Mouse (Mus musculus) large intestine, adult 2 months (tissue): Measurements from ENCODE around the gene Ccdc39. TPM values are rescaled to one million over a fixed set of nuclear protein-coding genes. Genes with fewer than 3 reads are reported as not detected.

Experiments
- DNase-seq: peaks from one replicate; pipeline ENCODE4 v3.0.0-alpha.2; 2012; ENCODE audit warnings: low read depth, low spot score
- WGBS: fragments of 180-500 bp; shearing (Covaris S2); methylation state at CpG from one replicate; pipeline ENCODE4 v1.1.7; 2018; 5-methylcytosine and 5-hydroxymethylcytosine counted together
- polyA plus RNA-seq: library from polyadenylated mRNA; depleted of rRNA; stranded (reverse); fragments of >200 nt; gene quantifications from 2 replicates; pipeline ENCODE4 v1.2.3, GENCODE M21; 2012; rRNA removed

Gene Ccdc39
- polyA plus RNA-seq: 0.17 and 0.49 TPM in 2 replicates

GRCm38 (mm10) chr3:33843801-33844632 is at the start of gene Ccdc39:
Ccdc39 (minus strand) TSS chr3:33844310.
- 6% methylated on average over 26 of the region's 26 CpGs for WGBS
- peak; percentile 25 for DNase-seq

DNA sequence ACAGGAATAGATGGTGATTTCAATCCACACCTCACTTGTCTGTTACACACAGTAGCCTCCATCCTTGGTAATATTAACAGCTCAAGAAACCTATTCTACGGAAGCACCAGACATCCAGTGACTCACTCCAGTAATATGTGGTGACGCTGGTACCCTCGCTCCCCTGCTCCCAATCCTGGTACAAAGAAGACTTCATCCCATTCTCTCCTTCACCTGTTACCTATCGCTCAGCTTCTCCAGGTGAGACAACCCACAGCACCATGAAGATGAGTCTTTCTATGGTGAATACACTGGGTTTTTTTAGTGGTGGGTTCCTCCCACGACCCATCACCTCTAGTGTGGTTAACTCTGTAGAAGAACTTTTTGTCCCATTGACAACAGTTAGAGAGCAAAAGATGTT is 49.3 kb upstream of the Ccdc39 start:
- no peak for DNase-seq
- 87% methylated on average over 5 of the region's 5 CpGs for WGBS

DNA sequence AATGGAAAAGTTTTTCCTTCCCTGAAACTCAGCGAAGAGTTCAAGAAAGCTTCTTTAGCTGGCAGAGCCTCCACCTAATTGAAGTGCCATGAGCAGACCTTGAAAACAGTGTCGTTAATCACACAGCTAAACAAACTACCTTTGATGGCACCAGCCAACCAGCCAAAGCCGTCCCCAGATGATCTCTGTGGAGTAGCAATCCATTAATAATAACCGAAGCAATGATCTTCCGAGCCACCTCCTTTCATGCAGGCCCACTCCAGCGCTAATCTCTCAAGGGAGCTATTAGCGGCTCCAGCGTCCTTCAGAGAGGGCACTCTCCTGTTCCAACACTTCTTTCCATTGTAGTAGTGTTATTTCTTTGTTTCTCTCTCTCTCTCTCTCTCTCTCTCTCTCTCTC is 43.3 kb upstream of the Ccdc39 start:
- DNase-seq: no peak
- 44% methylated on average over 8 of the region's 8 CpGs for WGBS

- WGBS: 87% methylated on average over 6 of the region's 6 CpGs
- DNase-seq: no peak
Measured at GRCm38 (mm10) chr3:33883105-33883504, 39.0 kb upstream of the Ccdc39 start.

DNA sequence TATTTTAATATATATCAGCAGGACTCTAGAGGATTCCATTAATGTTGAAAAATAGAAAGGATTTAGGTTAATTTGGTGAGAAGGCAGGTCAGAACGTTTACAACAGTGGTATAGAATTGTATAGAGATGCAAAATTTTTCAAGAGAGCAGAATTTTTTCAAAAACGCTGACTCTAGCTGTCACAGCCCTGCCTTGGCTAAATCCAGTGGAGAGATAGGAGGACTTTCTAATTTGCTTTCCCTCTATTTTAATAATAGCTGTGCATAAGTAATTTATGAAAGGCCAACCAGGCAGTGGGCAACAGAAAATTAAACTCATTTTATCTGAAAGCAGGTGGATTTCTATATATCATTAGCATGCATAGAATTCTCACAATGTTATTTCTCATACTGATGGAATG is 38.6 kb upstream of the Ccdc39 start:
- DNase-seq: no peak

DNA sequence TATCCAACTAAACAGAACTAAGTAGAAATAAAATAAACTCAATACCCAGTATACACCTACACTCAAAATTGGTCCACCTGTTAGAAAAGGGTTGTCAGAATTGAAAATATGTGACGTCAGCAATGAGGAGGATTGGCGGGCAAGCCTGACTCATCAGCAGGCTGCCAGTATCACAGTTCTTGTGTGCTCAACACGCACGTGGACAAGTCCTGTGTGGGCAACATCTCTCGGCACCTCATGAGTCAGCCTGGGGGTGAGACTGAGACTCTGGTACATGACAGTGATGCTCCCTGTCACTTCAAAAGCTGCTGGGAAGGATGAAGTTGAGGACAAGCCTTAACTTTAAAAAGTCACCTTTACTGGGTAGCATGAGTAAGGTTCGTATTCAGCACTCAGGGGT is 34.6 kb upstream of the Ccdc39 start:
- WGBS: 87% methylated on average over 6 of the region's 6 CpGs
- no peak for DNase-seq

More for the DNA sequence above, 38.6 kb upstream of the Ccdc39 start:
- WGBS: 72% methylated on average over 2 of the region's 2 CpGs

- WGBS: 55% methylated on average over 12 of the region's 12 CpGs
- DNase-seq: no peak
Measured at GRCm38 (mm10) chr3:33874456-33875286, 30.6 kb upstream of the Ccdc39 start.

DNA sequence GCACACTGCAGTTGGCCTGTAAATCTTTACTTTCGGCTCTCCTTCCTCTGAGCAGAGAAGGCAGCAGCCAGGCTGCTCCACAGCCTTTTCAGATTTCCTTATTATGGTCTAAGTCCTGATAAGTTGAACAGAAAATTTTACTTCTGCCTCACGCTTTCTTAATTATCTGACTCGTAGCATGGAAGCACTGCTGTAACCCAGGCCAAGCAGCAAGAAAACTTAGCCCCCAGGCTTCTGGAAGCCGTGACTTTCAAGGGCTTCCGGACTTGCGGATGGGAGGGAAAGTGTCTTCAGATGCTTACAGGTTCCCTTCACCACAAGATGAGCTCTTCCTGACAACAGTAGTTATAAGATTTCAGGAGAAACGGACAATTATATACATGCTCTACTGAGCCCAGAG is 29.7 kb upstream of the Ccdc39 start:
- no peak for DNase-seq
- WGBS: 81% methylated on average over 7 of the region's 7 CpGs

DNA sequence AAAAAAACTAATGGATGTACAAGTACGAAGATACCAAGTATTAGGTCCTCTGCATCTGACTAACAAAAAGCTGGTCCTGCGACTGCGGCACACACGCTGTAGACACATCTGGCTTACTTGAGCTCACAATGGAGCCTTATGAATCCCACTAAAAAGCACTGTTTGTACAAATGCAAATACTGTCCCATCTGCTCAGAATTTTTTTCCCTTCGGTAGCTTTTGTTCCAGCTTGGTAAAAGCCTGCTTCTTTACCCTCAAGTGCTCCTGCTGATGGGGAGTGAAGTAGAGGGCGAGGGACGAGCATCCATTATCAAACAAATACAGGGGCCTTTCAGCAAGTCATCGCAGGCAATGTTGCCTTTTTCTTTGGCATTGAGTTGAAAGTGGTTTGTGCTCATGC is 29.3 kb upstream of the Ccdc39 start:
- 89% methylated on average over 8 of the region's 8 CpGs for WGBS
- DNase-seq: no peak

- no peak for DNase-seq
Measured at GRCm38 (mm10) chr3:33864000-33864540, 20.0 kb upstream of the Ccdc39 start.

GRCm38 (mm10) chr3:33858939-33859338 is 14.8 kb upstream of the Ccdc39 start:
- DNase-seq: no peak
- 80% methylated on average over 3 of the region's 3 CpGs for WGBS

GRCm38 (mm10) chr3:33853062-33853461 is 9.0 kb upstream of the Ccdc39 start:
- DNase-seq: no peak
- 56% methylated on average over 1 of the region's 1 CpGs for WGBS

DNA sequence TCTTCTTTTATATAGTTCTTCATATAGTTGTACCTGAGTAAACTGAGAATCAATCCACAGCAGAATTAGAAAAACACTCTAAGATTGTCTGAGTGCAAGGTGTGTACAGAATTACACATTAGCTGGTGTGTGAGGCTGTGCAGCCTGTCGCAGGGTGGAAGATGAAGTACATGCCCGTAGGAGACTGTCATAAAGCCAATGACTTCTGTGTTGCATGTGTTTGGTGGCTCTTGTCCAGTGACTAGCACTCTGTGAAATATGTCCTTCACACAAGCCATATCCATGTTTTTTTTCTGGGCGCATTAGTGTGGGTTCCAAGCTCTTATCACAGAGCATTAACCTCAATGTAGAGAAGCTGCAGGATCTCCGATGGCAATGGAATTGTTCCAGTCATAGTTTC is 6.7 kb upstream of the Ccdc39 start:
- DNase-seq: no peak
- 81% methylated on average over 4 of the region's 4 CpGs for WGBS

- 63% methylated on average over 6 of the region's 6 CpGs for WGBS
- no peak for DNase-seq
Measured at GRCm38 (mm10) chr3:33846639-33847038, 2.5 kb upstream of the Ccdc39 start.

- WGBS: 44% methylated on average over 10 of the region's 10 CpGs
- no peak for DNase-seq
Measured at GRCm38 (mm10) chr3:33838877-33839276, 5.2 kb downstream of the Ccdc39 start.

GRCm38 (mm10) chr3:33836576-33836975 is 7.5 kb downstream of the Ccdc39 start:
- no peak for DNase-seq
- WGBS: 88% methylated on average over 13 of the region's 13 CpGs

DNA sequence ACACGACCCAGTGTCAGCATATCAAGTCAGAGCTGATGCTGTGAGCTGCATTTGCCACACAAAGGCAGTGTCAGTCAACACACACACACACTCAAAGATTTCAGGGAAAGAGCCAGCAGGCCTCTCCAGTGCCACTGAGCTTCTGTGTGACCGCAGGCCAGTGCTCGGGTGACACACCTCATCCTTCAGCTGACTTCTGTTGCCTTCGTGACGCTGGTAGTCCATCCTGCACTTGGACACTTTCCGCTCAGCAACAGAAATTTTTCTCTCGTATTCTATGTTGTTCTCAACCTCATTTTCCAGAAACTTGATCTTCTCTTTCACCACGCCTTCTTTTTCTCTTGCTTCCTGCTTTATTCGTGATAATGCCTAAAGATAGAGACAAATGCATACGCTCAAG is 11.8 kb downstream of the Ccdc39 start:
- DNase-seq: no peak
- WGBS: 83% methylated on average over 10 of the region's 10 CpGs

DNA sequence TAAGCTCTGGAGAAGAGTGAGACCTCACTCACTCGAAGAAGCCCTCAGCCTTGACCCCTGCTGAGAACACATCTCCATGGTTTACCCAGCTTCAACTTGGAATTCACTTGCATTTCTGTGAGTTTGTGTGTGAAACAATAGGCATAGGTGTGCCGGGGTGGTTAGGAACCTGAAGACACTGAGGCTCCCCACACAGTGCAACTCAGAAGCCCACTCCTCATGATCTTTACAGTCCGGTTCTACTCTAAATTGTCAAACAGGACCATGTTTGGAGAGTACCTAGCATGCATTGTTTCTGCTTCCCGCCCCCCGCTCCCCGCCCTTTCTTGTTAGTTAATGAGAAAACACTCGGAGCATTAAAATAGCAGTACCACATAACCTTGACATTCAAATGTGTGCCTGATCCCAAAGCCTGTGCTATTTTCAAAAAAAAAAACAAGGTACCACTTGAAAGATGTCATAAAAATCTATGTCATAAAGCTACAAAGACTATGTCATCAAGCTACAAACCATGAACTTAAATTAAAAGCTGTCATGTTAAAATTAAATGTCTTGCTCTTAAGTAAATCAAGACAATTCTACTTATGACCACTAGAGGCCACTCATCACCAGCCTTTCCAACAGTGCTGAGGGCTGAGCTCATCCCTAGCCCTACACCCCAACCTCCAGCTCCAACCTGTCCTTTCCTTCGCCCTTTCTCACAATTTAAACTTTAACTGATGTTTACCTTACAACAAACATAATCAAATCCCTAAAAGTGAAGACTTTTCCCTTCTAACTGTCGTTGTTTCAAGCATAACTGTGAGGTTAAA is 19.8 kb downstream of the Ccdc39 start:
- WGBS: 26% methylated on average over 9 of the region's 9 CpGs
- peak; percentile 4 for DNase-seq

GRCm38 (mm10) chr3:33807151-33807550 is 37.0 kb downstream of the Ccdc39 start:
- DNase-seq: no peak
- 89% methylated on average over 1 of the region's 1 CpGs for WGBS

- WGBS: under 1% methylated on average over 16 of the region's 16 CpGs
- DNase-seq: no peak
Measured at GRCm38 (mm10) chr3:33800513-33800820, 43.6 kb downstream of the Ccdc39 start.
